Mouse (Mus musculus) mammary gland, adult 2 months (tissue): ENCODE results near the gene Olfr315. TPM values are rescaled to one million over a fixed set of nuclear protein-coding genes. Genes with fewer than 3 reads are reported as not detected.

Source experiments
- polyA plus RNA-seq: library from polyadenylated mRNA; depleted of rRNA; stranded (reverse); fragments of >200 nt; gene quantifications from 2 replicates; pipeline ENCODE4 v1.2.3, GENCODE M21; 2012; ENCODE audit warnings: low replicate concordance; rRNA removed

Olfr315 gene
- not detected in 2 replicates for polyA plus RNA-seq

GRCm38 (mm10) chr11:58772888-58773287 lies at the start of gene Olfr315:
Gene Olfr315, plus strand, starts transcription at chr11:58773188.

GRCm38 (mm10) chr11:58723914-58724313 lies 49.1 kb upstream of the Olfr315 start, which contains the start of gene Olfr318:
Gene Olfr318, minus strand, starts transcription at chr11:58724014.

GRCm38 (mm10) chr11:58738792-58739262 lies 34.2 kb upstream of the Olfr315 start, which contains the start of gene Olfr317:
Gene Olfr317, minus strand, starts transcription at chr11:58739212.

GRCm38 (mm10) chr11:58752434-58752833 lies 20.6 kb upstream of the Olfr315 start, which contains the start of gene Olfr316:
Gene Olfr316, plus strand, starts transcription at chr11:58752734.

GRCm38 (mm10) chr11:58782480-58783089 lies 9.6 kb downstream of the Olfr315 start, which contains the start of gene Olfr314:
Gene Olfr314, plus strand, starts transcription at chr11:58782952.

GRCm38 (mm10) chr11:58801558-58802228 lies 28.7 kb downstream of the Olfr315 start, which contains the start of gene Fam183b:
Gene Fam183b, minus strand, starts transcription at chr11:58801960.

GRCm38 (mm10) chr11:58814700-58815099 lies 41.7 kb downstream of the Olfr315 start, which contains the start of gene Olfr313:
Gene Olfr313, plus strand, starts transcription at chr11:58815000.

GRCm38 (mm10) chr11:58828937-58829336 lies 55.9 kb downstream of the Olfr315 start, which contains the start of gene Olfr312:
Gene Olfr312, plus strand, starts transcription at chr11:58829237.

Other genes with a start within 250 kb of the Olfr315 start
- 0.12 TPM in 1 of 2 replicates, not detected in the other for gene Olfr330, start 238.4 kb upstream of the Olfr315 start, polyA plus RNA-seq
- 0.11 TPM in 1 of 2 replicates, not detected in the other for gene Olfr329-ps, start 226.8 kb upstream of the Olfr315 start, polyA plus RNA-seq
- gene Olfr328, start 217.6 kb upstream of the Olfr315 start, polyA plus RNA-seq: 0.04 TPM in 1 of 2 replicates, not detected in the other
- gene Olfr224, start 202.6 kb upstream of the Olfr315 start, polyA plus RNA-seq: 0.13 TPM in 1 of 2 replicates, not detected in the other
- not detected in 2 replicates for gene Olfr325, start 195.5 kb upstream of the Olfr315 start, polyA plus RNA-seq
- gene Olfr324, start 178.1 kb upstream of the Olfr315 start, polyA plus RNA-seq: not detected in 2 replicates
- 0.82 and 1.9 TPM in 2 replicates for gene 2210407C18Rik, start 157.1 kb upstream of the Olfr315 start, polyA plus RNA-seq
- 0.92 TPM in 1 of 2 replicates, not detected in the other for gene Olfr323, start 142.7 kb upstream of the Olfr315 start, polyA plus RNA-seq
- 0.11 TPM in 1 of 2 replicates, not detected in the other for gene Trim58, start 132.7 kb upstream of the Olfr315 start, polyA plus RNA-seq
- gene Olfr322, start 114.4 kb upstream of the Olfr315 start, polyA plus RNA-seq: not detected in 2 replicates
- gene Olfr320, start 92.1 kb upstream of the Olfr315 start, polyA plus RNA-seq: not detected in 2 replicates
- not detected in 2 replicates for gene Olfr319, start 74.0 kb upstream of the Olfr315 start, polyA plus RNA-seq
- not detected in 2 replicates for gene Olfr318, start 49.2 kb upstream of the Olfr315 start, polyA plus RNA-seq
- gene Olfr317, start 34.0 kb upstream of the Olfr315 start, polyA plus RNA-seq: not detected in 2 replicates
- not detected in 2 replicates for gene Olfr316, start 20.5 kb upstream of the Olfr315 start, polyA plus RNA-seq
- gene Olfr314, start 9.8 kb downstream of the Olfr315 start, polyA plus RNA-seq: not detected in 2 replicates
- gene Fam183b, start 28.8 kb downstream of the Olfr315 start, polyA plus RNA-seq: 0.62 TPM in 1 of 2 replicates, not detected in the other
- not detected in 2 replicates for gene Olfr313, start 41.8 kb downstream of the Olfr315 start, polyA plus RNA-seq
- gene Olfr312, start 56.0 kb downstream of the Olfr315 start, polyA plus RNA-seq: not detected in 2 replicates
- gene Olfr311, start 66.1 kb downstream of the Olfr315 start, polyA plus RNA-seq: not detected in 2 replicates
- 2.2 and 4.6 TPM in 2 replicates for gene Gm12258, start 74.0 kb downstream of the Olfr315 start, polyA plus RNA-seq
- gene 2810021J22Rik, start 94.0 kb downstream of the Olfr315 start, polyA plus RNA-seq: 2.4 and 5.2 TPM in 2 replicates
- 0.98 and 1.5 TPM in 2 replicates for gene Zfp39, start 131.0 kb downstream of the Olfr315 start, polyA plus RNA-seq
- gene Btnl10, start 144.7 kb downstream of the Olfr315 start, polyA plus RNA-seq: not detected in 2 replicates
- gene Rnf187, start 165.7 kb downstream of the Olfr315 start, polyA plus RNA-seq: 207 and 342 TPM in 2 replicates
- gene Hist3h2ba, start 175.7 kb downstream of the Olfr315 start, polyA plus RNA-seq: 2.9 and 6.0 TPM in 2 replicates
- 15.2 and 22.0 TPM in 2 replicates for gene Hist3h2a, start 181.5 kb downstream of the Olfr315 start, polyA plus RNA-seq
- gene Trim17, start 181.5 kb downstream of the Olfr315 start, polyA plus RNA-seq: 0.23 and 0.53 TPM in 2 replicates
- 25.9 and 52.2 TPM in 2 replicates for gene Trim11, start 204.9 kb downstream of the Olfr315 start, polyA plus RNA-seq